In genomic region chr9:116919441-116920019, GRCm38 (mm10) we compare ENCODE assay signal across 8 mouse cellular contexts.
DNase-seq lines count a peak whose midpoint lies in the region; ATAC-seq and TF ChIP-seq lines count a peak whose summit lies in the region.
"Had no signal": no experiment of that assay in that cellular context is flagged by ENCODE, and none has a peak within 500 bp of the region (broad histone marks: within the 10 kb centered on the region; RNA-seq: fewer than 3 reads in every experiment).

No protein-coding gene starts in this region.

- no peak for TF ChIP-seq CTCF in brain, embryonic 14.5 days (IDR thresholded peaks at IDR 0.05; ENCODE audit: borderline replicate concordance, extremely low read depth, insufficient read depth, insufficient read length)

- DNase-seq in ES-CJ7 (ENCODE audit: low read depth, low spot score) = peak; percentile 29
- peak; percentile 96 for DNase-seq in brain, embryonic 14.5 days (ENCODE audit: low read depth)
- no peak for DNase-seq in adrenal gland, postnatal 4 days (ENCODE audit: low spot score in 2 of 2)
- no peak for DNase-seq in ovary, adult 18-20 months (ENCODE audit: low spot score)
- no peak for DNase-seq in left cerebral cortex, postnatal 14 days (ENCODE audit: low spot score in 2 of 2)
- DNase-seq: thymus, postnatal 36 days had no signal

- no peak overlapping the region for H3K4me2 ChIP-seq in forebrain, embryonic 16.5 days (ENCODE audit: low read length)
- no peak overlapping the region for H3K4me2 ChIP-seq in midbrain, embryonic 15.5 days

- H3K9ac ChIP-seq in forebrain, embryonic 16.5 days (replicated peaks; ENCODE audit: low read depth, low read length) = no peak overlapping the region
- no peak overlapping the region for H3K9ac ChIP-seq in midbrain, embryonic 15.5 days

- H3K27ac ChIP-seq in forebrain, embryonic 16.5 days (ENCODE audit: low read length) = no peak overlapping the region
- no peak overlapping the region; the same call in 1 of the 2 replicates for H3K27ac ChIP-seq in midbrain, embryonic 15.5 days

- peaks cover 11% of the 10 kb centered on the region for H3K4me1 ChIP-seq in forebrain, embryonic 16.5 days (replicated peaks; ENCODE audit: control insufficient read depth, insufficient read depth, low read length)
- peaks cover 11% of the 10 kb centered on the region for H3K4me1 ChIP-seq in midbrain, embryonic 15.5 days

- intact Hi-C loops in left cerebral cortex, postnatal 14 days (cut with DNase I) = no loop called here

- ATAC-seq in forebrain, embryonic 16.5 days = peak; percentile 98
- peak; percentile 79 for ATAC-seq in midbrain, embryonic 15.5 days (replicated peaks)

- peaks cover 40% of the 10 kb centered on the region for H3K27me3 ChIP-seq in forebrain, embryonic 16.5 days (replicated peaks; ENCODE audit: control insufficient read depth, insufficient read depth, low read length)
- 0 out of 2 replicates have a peak, but pooled peaks cover 14% of the 10 kb centered on the region for H3K27me3 ChIP-seq in midbrain, embryonic 15.5 days (replicated peaks)

- no peak overlapping the region for H3K4me3 ChIP-seq in forebrain, embryonic 16.5 days (replicated peaks; ENCODE audit: low read length)
- no peak overlapping the region for H3K4me3 ChIP-seq in midbrain, embryonic 15.5 days

- no peaks in the 10 kb centered on the region for H3K9me3 ChIP-seq in forebrain, embryonic 16.5 days (ENCODE audit: control insufficient read depth, low read length)
- no peaks in the 10 kb centered on the region for H3K9me3 ChIP-seq in midbrain, embryonic 15.5 days

- WGBS in forebrain, embryonic 16.5 days = 5% methylated on average over 12 of the region's 12 CpGs
- WGBS in midbrain, embryonic 15.5 days = 17% methylated on average over 12 of the region's 12 CpGs

- no peak for TF ChIP-seq POLR2A in brain, embryonic 14.5 days (IDR thresholded peaks at IDR 0.05; ENCODE audit: borderline replicate concordance, extremely low read depth, insufficient read depth, insufficient read length, poor library complexity, severe bottlenecking)

- no peaks in the 10 kb centered on the region for H3K36me3 ChIP-seq in forebrain, embryonic 16.5 days (ENCODE audit: control insufficient read depth, insufficient read depth)
- no peaks in the 10 kb centered on the region for H3K36me3 ChIP-seq in midbrain, embryonic 15.5 days (replicated peaks)

Comparison
In these comparisons a context has a peak if more than half of its experiments do, and no peak if none do; other contexts are left out.
1. DNase-seq: peak in ES-CJ7 (single experiment) and brain, embryonic 14.5 days (single experiment); none in adrenal gland, postnatal 4 days (0 of 2), ovary, adult 18-20 months (single experiment) and left cerebral cortex, postnatal 14 days (0 of 2).